Mouse (Mus musculus) erythroblast, embryonic 14.5 days (primary cell): ENCODE data around the gene Bptf.

ENCODE experiments used
- GATA1 ChIP-seq: IDR thresholded peaks from 2 replicates; pipeline ENCODE4 v1.6.1; 2012; ENCODE audit warnings: low read length, inconsistent platforms, mixed read lengths
- TAL1 ChIP-seq: IDR thresholded peaks from 3 replicates; pipeline ENCODE4 v1.6.1; 2012; ENCODE audit warnings: low read length, inconsistent platforms, mixed read lengths

GRCm38 (mm10) chr11:107124327-107124731, 7.6 kb downstream of the Bptf start:
- TF ChIP-seq TAL1 (no peak), GATA1 (no peak)
